Mouse (Mus musculus) kidney, embryonic 16.5 days (tissue): ENCODE results near the gene Abca8b. TPM values are rescaled to one million over a fixed set of nuclear protein-coding genes. Genes with fewer than 3 reads are reported as not detected.

ENCODE experiments used
- ATAC-seq: fragments of 200-750 bp; cut with Nextera tagmentation; 2 replicates; pipeline ENCODE4 v1.8.0; 2017; ENCODE audit warnings: moderate TSS enrichment; ENCODE audit not compliant: low FRiP score, low TSS enrichment
- H3K27ac ChIP-seq: fragments of 300-500 bp; sonication (generic); 2 replicates; pipeline ENCODE4 v1.5.1; 2014; ENCODE audit warnings: low read length
- H3K27me3 ChIP-seq: fragments of 300-500 bp; sonication (generic); 2 replicates; pipeline ENCODE4 v1.6.1; 2014; ENCODE audit warnings: low read length, control low read depth, mixed read lengths; ENCODE audit not compliant: insufficient read depth
- H3K36me3 ChIP-seq: fragments of 300-500 bp; sonication (generic); 2 replicates; pipeline ENCODE4 v1.6.1; 2014; ENCODE audit warnings: low read length, control low read depth, mixed read lengths; ENCODE audit not compliant: insufficient read depth
- H3K4me1 ChIP-seq: fragments of 300-500 bp; sonication (generic); 2 replicates; pipeline ENCODE4 v1.6.1; 2014; ENCODE audit warnings: low read length, control low read depth, mixed read lengths; ENCODE audit not compliant: insufficient read depth
- H3K4me2 ChIP-seq: fragments of 300-500 bp; sonication (generic); replicated peaks from 2 replicates; pipeline ENCODE4 v1.6.1; 2014; ENCODE audit warnings: low read depth, low read length
- H3K4me3 ChIP-seq: fragments of 300-500 bp; sonication (generic); 2 replicates; pipeline ENCODE4 v1.5.1; 2014; ENCODE audit warnings: mild to moderate bottlenecking, low read length
- H3K9ac ChIP-seq: fragments of 300-500 bp; sonication (generic); replicated peaks from 2 replicates; pipeline ENCODE4 v1.6.1; 2014; ENCODE audit warnings: low read length
- H3K9me3 ChIP-seq: fragments of 300-500 bp; sonication (generic); 2 replicates; pipeline ENCODE4 v1.6.1; 2016; ENCODE audit warnings: low read length, control low read depth
- WGBS: fragments of 180-500 bp; shearing (Covaris S2); extraction: QIAGEN DNeasy Blood & Tissue Kit; methylation state at CpG from one replicate; pipeline ENCODE4 v1.1.7; 2014; 5-methylcytosine and 5-hydroxymethylcytosine counted together
- polyA plus RNA-seq: library from polyadenylated mRNA; unstranded; fragments of >200 nt; fragmentation: Nextera tagmentation; extraction: Ambion mirVana; gene quantifications from 2 replicates; pipeline ENCODE4 v1.2.1, GENCODE M21; 2015

Abca8b gene
- polyA plus RNA-seq = 0.49 and 0.52 TPM in 2 replicates

DNA sequence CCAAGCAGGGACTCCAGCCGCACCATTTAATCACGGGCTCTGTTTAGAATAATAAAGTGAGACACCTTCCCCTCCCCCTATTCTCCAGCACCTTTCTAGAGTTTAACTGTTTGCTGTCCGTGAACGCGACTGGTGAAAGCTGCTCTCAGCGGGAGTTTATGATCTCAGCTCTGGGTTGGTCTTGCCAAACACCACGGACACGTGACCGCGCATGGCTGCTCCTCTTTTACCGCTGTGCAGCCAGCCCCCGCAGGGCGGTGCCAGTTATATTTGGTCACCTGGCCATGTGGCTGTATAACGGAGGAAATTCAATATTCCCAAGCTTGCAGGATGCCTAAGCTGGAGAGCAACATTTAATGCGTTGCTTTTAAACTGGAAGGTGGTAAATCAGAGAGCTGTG, at the start of gene Abca8b:
Gene Abca8b, minus strand, starts transcription at position 222 of the 400 bp plus-strand sequence.
- no peaks in the 10 kb centered on the region for H3K9me3 ChIP-seq
- H3K4me3 ChIP-seq = peak within 1 kb of the TSS; percentile 43
- H3K27me3 ChIP-seq = no peaks in the 10 kb centered on the region
- WGBS = under 1% methylated on average over 15 of the region's 15 CpGs
- peak; percentile 97 for ATAC-seq
- H3K4me1 ChIP-seq = peaks cover 7% of the 10 kb centered on the region; the same call in 1 of the 2 replicates
- no peaks in the 10 kb centered on the region for H3K36me3 ChIP-seq
- H3K9ac ChIP-seq = no peak within 1 kb of the TSS; the same call in 1 of the 2 replicates
- H3K4me2 ChIP-seq = peak within 1 kb of the TSS; percentile 52
- H3K27ac ChIP-seq = no peak within 1 kb of the TSS

DNA sequence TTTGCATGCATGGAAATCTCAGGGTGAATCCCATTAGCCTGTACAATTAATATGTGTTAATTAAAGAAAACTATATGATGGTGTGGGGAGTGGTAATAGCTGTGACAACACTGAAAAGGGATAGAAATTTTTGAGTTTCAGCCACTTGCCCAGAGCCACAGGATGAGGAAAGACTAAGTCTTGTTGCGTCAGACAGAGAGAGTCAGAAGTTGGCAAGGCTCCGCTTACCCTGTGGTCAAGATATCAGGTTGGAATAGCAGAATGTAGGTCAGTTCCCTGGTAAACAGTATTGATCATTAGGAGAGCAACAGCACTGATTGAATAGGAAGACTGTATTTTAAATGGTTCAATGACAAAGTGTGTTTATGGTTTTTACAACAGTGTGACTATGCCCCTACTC, 42.1 kb upstream of the Abca8b start:
- ATAC-seq = no peak
- no peak overlapping the region for H3K27ac ChIP-seq
- no peaks in the 10 kb centered on the region for H3K27me3 ChIP-seq
- WGBS = 91% methylated on average over 2 of the region's 2 CpGs
- H3K9ac ChIP-seq = no peak overlapping the region
- H3K9me3 ChIP-seq = no peaks in the 10 kb centered on the region
- no peaks in the 10 kb centered on the region for H3K4me1 ChIP-seq
- H3K4me3 ChIP-seq = no peak overlapping the region
- H3K36me3 ChIP-seq = no peaks in the 10 kb centered on the region
- H3K4me2 ChIP-seq = no peak overlapping the region

GRCm38 (mm10) chr11:110028913-110029695, 33.5 kb upstream of the Abca8b start:
- no peaks in the 10 kb centered on the region for H3K36me3 ChIP-seq
- H3K9ac ChIP-seq = no peak overlapping the region
- no peak overlapping the region for H3K4me3 ChIP-seq
- H3K4me2 ChIP-seq = peak overlapping the region; percentile 12; the same call in 1 of the 2 replicates
- H3K4me1 ChIP-seq = peaks cover 9% of the 10 kb centered on the region; the same call in 1 of the 2 replicates
- 16% methylated on average over 7 of the region's 7 CpGs for WGBS
- peak overlapping the region; percentile 29; the same call in 1 of the 2 replicates for H3K27ac ChIP-seq
- peak; percentile 97 for ATAC-seq
- no peaks in the 10 kb centered on the region for H3K9me3 ChIP-seq
- no peaks in the 10 kb centered on the region for H3K27me3 ChIP-seq

- Histone ChIP-seq H3K9ac (no peak overlapping the region), H3K4me2 (no peak overlapping the region), H3K27ac (no peak overlapping the region), H3K36me3 (no peaks in the 10 kb centered on the region), H3K9me3 (no peaks in the 10 kb centered on the region), H3K4me3 (no peak overlapping the region), H3K27me3 (no peaks in the 10 kb centered on the region), H3K4me1 (no peaks in the 10 kb centered on the region)
- WGBS = 65% methylated on average over 2 of the region's 2 CpGs
- ATAC-seq = no peak
Observed at GRCm38 (mm10) chr11:110010836-110011546, 15.3 kb upstream of the Abca8b start.

DNA sequence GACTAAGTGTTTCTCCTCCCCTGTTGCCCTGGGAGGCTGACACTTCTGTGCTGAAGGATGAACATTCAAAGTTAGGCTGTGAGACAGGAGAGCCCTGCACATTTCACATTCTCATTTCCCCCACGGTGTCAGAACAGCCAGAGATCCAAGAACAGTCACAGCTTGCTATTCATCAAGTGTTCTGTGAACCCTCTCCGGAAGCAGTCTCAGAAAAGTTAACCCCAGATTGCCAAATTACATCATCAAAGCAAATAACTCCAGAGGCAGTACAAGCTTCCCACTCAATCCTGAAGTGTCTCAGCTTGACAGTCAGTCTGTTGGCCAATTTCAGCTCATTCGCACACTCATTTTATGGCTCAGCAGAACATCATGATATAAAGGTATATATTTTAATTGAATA, 632 bp downstream of the Abca8b start:
- under 1% methylated on average over 3 of the region's 3 CpGs for WGBS
- Histone ChIP-seq H3K27me3 (no peaks in the 10 kb centered on the region), H3K9me3 (no peaks in the 10 kb centered on the region), H3K4me1 (peaks cover 7% of the 10 kb centered on the region; the same call in 1 of the 2 replicates), H3K27ac (no peak overlapping the region), H3K9ac (no peak overlapping the region), H3K36me3 (no peaks in the 10 kb centered on the region), H3K4me3 (peak overlapping the region; percentile 43), H3K4me2 (peak overlapping the region; percentile 52)
- ATAC-seq = peak; percentile 40; the same call in 1 of the 2 replicates

- no peak overlapping the region for H3K9ac ChIP-seq
- H3K27ac ChIP-seq = no peak overlapping the region
- H3K4me2 ChIP-seq = no peak overlapping the region
- H3K9me3 ChIP-seq = no peaks in the 10 kb centered on the region
- H3K27me3 ChIP-seq = no peaks in the 10 kb centered on the region
- H3K4me1 ChIP-seq = peaks cover 7% of the 10 kb centered on the region; the same call in 1 of the 2 replicates
- ATAC-seq = no peak
- no peak overlapping the region for H3K4me3 ChIP-seq
- no peaks in the 10 kb centered on the region for H3K36me3 ChIP-seq
- WGBS = 33% methylated on average over 6 of the region's 6 CpGs
Observed at GRCm38 (mm10) chr11:109994014-109994413, 1.6 kb downstream of the Abca8b start.

DNA sequence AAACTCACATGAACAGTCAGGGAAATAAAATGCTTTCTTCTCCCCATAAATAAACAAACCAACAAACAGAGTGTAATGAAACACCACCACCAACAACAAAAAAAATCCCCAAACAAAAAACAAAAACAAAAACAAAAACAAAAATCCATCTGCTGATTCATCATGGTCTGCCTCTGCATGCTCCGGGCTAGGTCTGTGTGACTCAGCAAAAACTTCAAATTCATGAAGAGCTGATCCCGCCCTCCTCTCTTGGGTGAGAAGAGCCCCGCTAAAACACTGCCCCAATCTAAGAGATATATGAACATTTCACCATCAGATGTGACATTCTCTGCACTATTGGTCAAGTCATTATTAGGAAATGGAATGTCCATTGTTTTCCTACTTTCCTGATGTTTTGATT, 4.4 kb downstream of the Abca8b start:
- Histone ChIP-seq H3K36me3 (no peaks in the 10 kb centered on the region), H3K27me3 (no peaks in the 10 kb centered on the region), H3K27ac (no peak overlapping the region), H3K4me1 (peaks cover 7% of the 10 kb centered on the region; the same call in 1 of the 2 replicates), H3K9ac (no peak overlapping the region), H3K4me3 (no peak overlapping the region), H3K9me3 (no peaks in the 10 kb centered on the region), H3K4me2 (no peak overlapping the region)
- no peak for ATAC-seq
- WGBS = 77% methylated on average over 3 of the region's 3 CpGs

- Histone ChIP-seq H3K9me3 (no peaks in the 10 kb centered on the region), H3K27me3 (no peaks in the 10 kb centered on the region), H3K4me1 (0 out of 2 replicates have a peak, but pooled peaks cover 3% of the 10 kb centered on the region), H3K4me3 (no peak overlapping the region), H3K27ac (no peak overlapping the region), H3K36me3 (no peaks in the 10 kb centered on the region), H3K4me2 (no peak overlapping the region), H3K9ac (no peak overlapping the region)
- 83% methylated on average over 2 of the region's 2 CpGs for WGBS
- no peak for ATAC-seq
Observed at GRCm38 (mm10) chr11:109990256-109990655, 5.4 kb downstream of the Abca8b start.

- Histone ChIP-seq H3K27me3 (no peaks in the 10 kb centered on the region), H3K27ac (no peak overlapping the region), H3K36me3 (no peaks in the 10 kb centered on the region), H3K4me1 (no peaks in the 10 kb centered on the region), H3K4me2 (no peak overlapping the region), H3K9me3 (no peaks in the 10 kb centered on the region), H3K9ac (no peak overlapping the region), H3K4me3 (no peak overlapping the region)
- WGBS = 56% methylated on average over 1 of the region's 1 CpGs
- ATAC-seq = no peak
Observed at GRCm38 (mm10) chr11:109988164-109988563, 7.5 kb downstream of the Abca8b start.
